Mouse (Mus musculus): ENCODE results near the gene Lamp2.
"Not testable (repeated sequence)": the region's sequence is repeated elsewhere in the genome, so short reads cannot be mapped to it uniquely, and the experiment has no call there.

The Lamp2 gene

GRCm38 (mm10) chrX:38455890-38456634 lies at the start of gene Lamp2:
Gene Lamp2 (minus strand): TSS chrX:38456454.
- peak; percentile 68 for DNase-seq (ENCODE audit: low spot score)

DNA sequence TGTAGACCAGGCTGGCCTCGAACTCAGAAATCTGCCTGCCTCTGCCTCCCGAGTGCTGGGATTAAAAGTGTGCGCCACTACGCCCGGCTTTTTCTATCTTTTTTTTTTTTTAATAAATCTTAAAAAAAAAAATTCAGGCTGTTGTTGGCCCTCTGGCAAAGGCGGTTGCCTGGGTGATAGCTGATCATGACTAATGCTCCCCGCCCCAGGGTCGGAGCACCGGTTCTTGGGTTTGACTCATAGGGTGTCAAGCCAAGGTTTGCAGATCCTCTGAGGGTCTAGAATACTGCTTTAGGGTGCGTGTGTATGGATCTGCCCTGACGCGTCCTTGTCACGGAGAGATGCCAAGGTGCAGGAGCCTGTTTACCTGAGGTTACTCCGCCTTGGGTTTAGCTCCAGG lies 48.6 kb upstream of the Lamp2 start:
- DNase-seq (ENCODE audit: low spot score) = no peak

DNA sequence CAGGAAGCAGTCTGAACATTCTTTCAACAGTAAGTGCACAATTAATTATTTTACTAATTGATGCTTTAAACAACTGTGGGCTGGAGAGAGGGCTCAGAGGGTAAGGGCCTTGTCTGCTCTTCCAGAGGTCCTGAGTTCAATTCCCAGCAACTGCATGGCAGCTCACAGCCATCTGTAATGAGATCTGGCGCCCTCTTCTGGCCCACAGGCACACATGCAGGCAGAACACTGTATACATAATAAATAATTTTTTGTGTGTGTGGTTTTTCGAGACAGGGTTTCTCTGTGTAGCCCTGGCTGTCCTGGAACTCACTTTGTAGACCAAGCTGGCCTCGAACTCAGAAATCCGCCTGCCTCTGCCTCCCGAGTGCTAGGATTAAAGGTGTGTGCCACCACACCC lies 45.9 kb upstream of the Lamp2 start:
- DNase-seq (ENCODE audit: low spot score) = not testable (repeated sequence)

- DNase-seq (ENCODE audit: low spot score) = not testable (repeated sequence)
Measured at GRCm38 (mm10) chrX:38485464-38485863, 29.2 kb upstream of the Lamp2 start.

DNA sequence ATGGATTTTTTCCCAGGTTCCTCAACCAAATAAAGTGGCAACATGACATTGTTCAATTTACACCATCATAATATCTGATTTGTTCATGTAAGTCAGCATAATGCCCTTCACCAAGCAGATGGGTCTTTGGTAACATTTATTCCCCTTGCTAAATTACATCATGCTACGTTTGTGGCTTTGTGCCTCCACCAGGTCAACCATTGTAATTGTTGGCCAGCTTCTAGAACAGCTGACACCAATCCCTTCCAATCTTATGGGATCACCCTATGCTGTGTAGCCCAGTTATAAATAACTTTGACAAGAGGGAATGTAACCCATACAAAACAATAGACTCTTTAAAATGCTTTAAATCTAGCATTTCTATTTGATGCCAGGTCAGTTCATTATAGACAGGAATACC lies 22.3 kb upstream of the Lamp2 start:
- no peak for DNase-seq (ENCODE audit: low spot score)

- peak; percentile 49 for DNase-seq (ENCODE audit: low spot score)
Measured at GRCm38 (mm10) chrX:38473537-38474299, 17.5 kb upstream of the Lamp2 start.

- no peak for DNase-seq (ENCODE audit: low spot score)
Measured at GRCm38 (mm10) chrX:38473164-38473536, 16.9 kb upstream of the Lamp2 start.

DNA sequence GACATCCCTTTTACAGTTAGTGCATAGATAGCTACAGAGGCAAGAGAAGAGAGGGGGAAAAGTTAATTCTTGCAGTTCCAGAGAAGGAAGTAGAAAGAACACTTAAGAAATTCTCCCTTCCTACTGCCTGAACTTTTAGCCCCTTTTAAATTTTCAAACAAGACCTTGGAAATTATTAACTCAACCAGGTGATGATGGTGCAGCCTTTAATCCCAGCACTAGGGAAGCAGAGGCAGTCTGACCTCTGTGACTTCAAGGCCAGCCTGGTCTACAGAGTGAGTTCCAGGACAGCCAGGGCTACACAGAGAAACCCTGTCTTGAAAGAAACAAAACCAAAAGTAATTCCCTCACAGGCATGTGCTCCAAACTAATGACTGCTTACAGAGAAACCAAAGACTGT lies 10.0 kb upstream of the Lamp2 start:
- no peak for DNase-seq (ENCODE audit: low spot score)

GRCm38 (mm10) chrX:38463160-38463559 lies 6.9 kb upstream of the Lamp2 start:
- no peak for DNase-seq (ENCODE audit: low spot score)

DNA sequence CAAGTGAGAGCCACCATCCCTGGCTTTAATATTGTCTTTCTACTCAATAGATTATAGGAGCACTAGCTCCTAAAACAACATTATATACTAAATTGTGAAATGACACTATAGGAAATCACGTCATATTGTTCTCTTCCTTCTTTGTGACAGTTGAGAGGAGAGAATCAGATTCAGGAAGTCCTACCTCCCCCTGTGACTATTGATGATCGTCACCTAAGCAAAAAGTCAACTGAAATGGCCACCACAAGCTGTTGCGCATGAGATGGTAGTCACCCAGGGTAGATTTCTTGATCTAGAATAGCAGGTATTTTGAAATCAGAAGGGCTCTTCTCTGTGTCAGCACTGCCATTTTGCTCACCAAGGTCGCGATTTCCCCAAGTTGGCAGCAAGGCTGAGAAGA lies 5.8 kb upstream of the Lamp2 start:
- DNase-seq (ENCODE audit: low spot score) = no peak

DNA sequence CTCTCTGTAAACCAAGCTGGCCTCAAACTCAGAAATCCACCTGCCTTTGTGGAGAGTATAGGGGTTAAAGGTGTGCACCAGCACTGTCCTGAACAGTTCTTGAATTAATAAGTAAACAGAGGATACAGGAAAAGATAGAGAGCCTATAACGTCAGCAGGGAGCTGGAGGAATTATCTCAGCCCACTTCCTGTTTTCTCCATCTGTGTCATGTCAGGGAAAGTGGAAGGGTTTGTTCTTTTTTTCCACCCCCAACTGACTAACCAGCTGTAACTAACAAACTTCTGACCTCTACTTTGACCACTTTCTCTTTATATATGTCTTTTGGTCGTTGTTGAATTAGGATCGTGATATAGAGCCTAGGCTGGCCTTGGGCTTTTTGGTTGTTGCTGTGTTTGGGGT lies 4.6 kb upstream of the Lamp2 start:
- no peak for DNase-seq (ENCODE audit: low spot score)

- DNase-seq (ENCODE audit: low spot score) = no peak
Measured at GRCm38 (mm10) chrX:38459076-38459475, 2.8 kb upstream of the Lamp2 start.

DNA sequence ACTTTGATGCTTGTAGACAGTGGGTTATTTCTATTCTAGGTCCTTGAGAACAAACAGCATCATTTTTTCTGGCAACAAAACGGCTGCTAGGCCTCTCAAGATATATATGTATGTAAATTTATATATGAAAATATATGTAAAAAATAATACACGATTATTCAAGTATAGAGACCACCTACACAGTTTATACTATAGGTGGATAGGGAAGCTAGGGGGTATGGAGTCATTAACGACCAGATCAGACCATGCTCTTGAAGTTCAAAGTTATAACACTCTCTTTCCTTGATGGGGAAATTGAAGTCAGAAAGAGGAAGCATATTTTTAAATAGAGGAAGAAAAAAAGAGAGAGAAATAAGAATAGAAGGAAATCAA lies 367 bp upstream of the Lamp2 start:
- no peak for DNase-seq (ENCODE audit: low spot score)

DNA sequence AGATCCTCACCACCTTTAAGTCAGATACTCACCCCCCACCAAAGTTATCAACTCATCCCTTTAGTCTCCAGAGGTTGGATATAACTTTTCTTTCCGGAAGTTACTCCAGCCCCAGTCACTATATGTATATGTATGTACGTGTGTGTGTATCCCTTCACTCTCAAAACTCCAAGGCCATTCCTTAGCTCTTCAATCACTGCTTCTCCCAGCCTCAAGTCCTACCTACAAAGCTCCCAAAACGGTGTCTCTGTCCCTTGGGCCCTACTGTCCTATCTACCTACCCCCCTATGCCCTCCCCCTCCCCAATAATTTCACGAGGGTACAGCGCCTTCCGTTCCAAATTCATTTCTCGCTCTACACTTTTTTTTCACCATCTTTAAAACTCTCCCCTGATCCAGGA lies 780 bp downstream of the Lamp2 start:
- DNase-seq (ENCODE audit: low spot score) = no peak

DNA sequence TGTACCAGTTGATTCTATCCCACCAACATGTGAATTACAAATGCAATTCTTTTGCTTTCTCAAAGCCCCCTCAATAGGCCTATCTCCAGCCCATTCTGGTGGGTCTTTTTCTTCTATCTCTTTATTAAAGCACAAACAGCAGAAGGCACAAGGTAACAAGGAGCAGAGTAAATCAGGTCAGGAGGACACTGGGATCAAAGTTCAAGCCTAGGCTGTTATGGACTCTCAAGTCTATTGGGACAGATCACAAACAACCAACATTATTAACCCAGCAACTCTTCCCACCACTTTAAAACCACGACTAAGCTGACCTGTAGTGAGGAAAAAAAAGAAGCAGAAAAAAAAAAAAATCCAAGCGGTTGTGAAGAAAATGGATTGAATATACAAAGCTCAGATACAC lies 1.4 kb downstream of the Lamp2 start:
- DNase-seq (ENCODE audit: low spot score) = no peak

GRCm38 (mm10) chrX:38453924-38454323 lies 2.3 kb downstream of the Lamp2 start:
- DNase-seq (ENCODE audit: low spot score) = no peak

- DNase-seq (ENCODE audit: low spot score) = no peak
Measured at GRCm38 (mm10) chrX:38450476-38450875, 5.8 kb downstream of the Lamp2 start.

- no peak for DNase-seq (ENCODE audit: low spot score)
Measured at GRCm38 (mm10) chrX:38445705-38446104, 10.5 kb downstream of the Lamp2 start.

GRCm38 (mm10) chrX:38442425-38442824 lies 13.8 kb downstream of the Lamp2 start:
- no peak for DNase-seq (ENCODE audit: low spot score)

DNA sequence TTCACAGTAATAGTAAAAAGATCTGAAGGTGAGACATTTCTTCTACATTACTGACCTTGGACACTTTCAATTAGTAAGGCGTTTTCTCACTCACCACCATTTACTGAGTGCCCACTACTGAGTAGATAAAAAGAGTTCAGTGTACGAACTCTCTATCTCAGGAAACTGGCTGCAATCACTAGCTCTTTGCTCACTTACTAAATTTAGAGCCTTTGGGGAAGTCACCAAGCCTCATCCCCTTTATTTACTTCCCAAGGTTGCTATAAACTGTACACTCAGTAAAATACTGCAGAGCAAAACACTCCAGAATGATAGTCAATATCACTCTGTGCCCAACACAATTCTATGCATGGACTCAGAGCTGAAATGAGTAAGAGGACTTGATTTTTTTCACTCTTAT lies 16.6 kb downstream of the Lamp2 start:
- DNase-seq (ENCODE audit: low spot score) = no peak

DNA sequence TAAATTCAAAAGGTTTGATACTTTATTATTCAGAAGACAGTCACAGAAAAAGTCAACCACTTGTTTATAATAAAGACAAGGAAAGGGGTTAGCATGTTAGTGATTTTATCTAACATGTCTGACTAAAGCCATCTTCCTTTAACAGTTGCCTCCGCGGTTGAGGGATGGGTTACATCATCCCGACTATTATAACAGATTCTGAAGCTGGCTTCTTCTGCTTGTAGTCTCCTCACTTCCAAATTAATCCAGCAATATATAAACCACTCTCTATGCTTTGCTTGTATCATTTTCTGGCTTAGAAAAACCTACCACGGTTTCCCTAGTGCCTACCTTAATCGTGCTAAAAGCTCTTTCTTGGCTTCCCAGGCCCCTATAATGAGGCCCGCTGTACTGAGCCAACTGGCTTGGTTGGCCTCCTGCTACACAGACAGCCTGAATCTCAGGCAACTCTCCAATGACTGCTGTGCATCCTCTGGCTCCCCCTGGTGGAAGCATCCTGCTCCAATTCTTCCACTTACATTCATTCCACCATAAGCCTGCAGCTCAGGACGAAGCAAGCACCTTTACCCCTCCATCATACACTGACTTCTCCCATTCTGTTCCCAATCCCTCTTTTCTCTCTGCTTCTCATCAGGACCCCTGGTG lies 18.0 kb downstream of the Lamp2 start:
- peak; percentile 43 for DNase-seq (ENCODE audit: low spot score)

DNA sequence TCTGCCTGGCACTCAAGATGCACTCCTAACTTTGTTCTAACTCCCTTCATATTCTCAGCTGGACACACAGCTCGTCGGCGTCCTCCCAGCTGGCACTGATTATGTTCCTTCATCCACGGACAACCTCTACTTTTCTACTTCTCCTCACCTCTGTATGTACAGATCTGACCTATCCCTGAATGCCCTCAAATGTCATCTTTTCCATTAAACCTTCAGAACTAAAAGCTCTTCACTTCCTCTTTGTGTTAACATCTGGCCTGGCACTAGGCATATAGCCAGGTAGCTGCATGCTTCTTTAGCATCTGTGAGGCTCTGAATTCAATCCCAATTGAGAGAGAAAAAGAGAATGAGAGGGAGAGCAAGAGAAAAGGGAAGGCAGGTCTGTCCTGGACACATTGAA lies 26.8 kb downstream of the Lamp2 start:
- DNase-seq (ENCODE audit: low spot score) = no peak

DNA sequence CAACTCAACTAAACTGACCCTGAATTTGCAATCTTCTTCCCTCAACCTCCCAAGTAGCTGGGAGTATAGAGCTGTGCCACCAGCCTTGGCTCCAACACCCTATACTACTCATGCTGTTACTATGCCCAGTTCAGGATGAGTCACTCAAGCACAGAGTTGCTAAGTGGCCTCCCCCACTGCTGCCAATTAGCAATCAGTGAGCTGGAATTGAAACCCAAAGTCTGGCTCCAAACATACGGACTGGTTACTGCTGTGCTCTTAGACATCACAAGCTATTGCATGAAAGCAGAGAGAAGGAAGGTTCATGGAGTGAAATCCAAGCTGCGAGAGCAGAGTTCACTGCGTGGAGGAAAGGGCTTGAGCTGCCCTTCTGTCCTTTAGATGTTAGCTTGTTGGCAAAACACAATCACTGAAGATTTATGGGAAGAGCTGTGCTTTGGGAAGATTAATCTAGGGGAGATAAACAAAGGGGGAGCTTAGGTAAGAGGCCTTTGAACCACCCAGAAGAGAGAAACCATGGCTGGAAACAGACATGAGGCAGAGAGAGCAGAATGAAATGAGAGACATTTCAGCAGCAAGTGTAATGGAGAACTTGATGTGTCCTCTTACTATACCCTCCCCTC lies 27.3 kb downstream of the Lamp2 start:
- no peak for DNase-seq (ENCODE audit: low spot score)

Data from T-cell, adult 2 months (primary cell).